In genomic region chr4:89055969-89056368, GRCm38 (mm10) we compare ENCODE assay signal across 26 mouse cellular contexts.
DNase-seq lines count a peak whose midpoint lies in the region; ATAC-seq lines count a peak whose summit lies in the region.
"Had no signal": no experiment of that assay in that cellular context is flagged by ENCODE, and none has a peak within 500 bp of the region (broad histone marks: within the 10 kb centered on the region; RNA-seq: fewer than 3 reads in every experiment).

No protein-coding gene starts in this region.

- WGBS in embryonic facial prominence, embryonic 14.5 days, result 72% methylated on average over 3 of the region's 3 CpGs
- 83% methylated on average over 3 of the region's 3 CpGs for WGBS in embryonic facial prominence, embryonic 10.5 days
- WGBS in heart, embryonic 12.5 days, result 85% methylated on average over 3 of the region's 3 CpGs

- no peak overlapping the region for H3K4me2 ChIP-seq in embryonic facial prominence, embryonic 14.5 days (ENCODE audit: low read depth, low read length)
- no peak overlapping the region for H3K4me2 ChIP-seq in heart, embryonic 12.5 days
- H3K4me2 ChIP-seq: forebrain, embryonic 12.5 days; hindbrain, embryonic 15.5 days; limb, embryonic 13.5 days; liver, embryonic 13.5 days; lung, embryonic 14.5 days; midbrain, embryonic 15.5 days had no signal

- H3K4me3 ChIP-seq in embryonic facial prominence, embryonic 14.5 days (ENCODE audit: low read depth, low read length), result no peak overlapping the region
- H3K4me3 ChIP-seq in embryonic facial prominence, embryonic 10.5 days, result no peak overlapping the region
- H3K4me3 ChIP-seq in heart, embryonic 12.5 days, result no peak overlapping the region
- H3K4me3 ChIP-seq: forebrain, embryonic 12.5 days; heart, adult 2 months; hindbrain, embryonic 15.5 days; limb, embryonic 13.5 days; liver, embryonic 13.5 days; midbrain, embryonic 15.5 days had no signal

- no peaks in the 10 kb centered on the region for H3K36me3 ChIP-seq in embryonic facial prominence, embryonic 14.5 days (ENCODE audit: control insufficient read depth, insufficient read depth, low read length)
- H3K36me3 ChIP-seq in embryonic facial prominence, embryonic 10.5 days (replicated peaks), result no peaks in the 10 kb centered on the region
- H3K36me3 ChIP-seq in heart, embryonic 12.5 days, result no peaks in the 10 kb centered on the region
- H3K36me3 ChIP-seq: forebrain, embryonic 12.5 days; G1E; hindbrain, embryonic 15.5 days; limb, embryonic 13.5 days; liver, embryonic 13.5 days; midbrain, embryonic 15.5 days had no signal

- peaks cover 2% of the 10 kb centered on the region for H3K4me1 ChIP-seq in embryonic facial prominence, embryonic 14.5 days (ENCODE audit: control insufficient read depth, insufficient read depth, low read length)
- peaks cover 6% of the 10 kb centered on the region; the same call in 1 of the 2 replicates for H3K4me1 ChIP-seq in embryonic facial prominence, embryonic 10.5 days
- H3K4me1 ChIP-seq in heart, embryonic 12.5 days (replicated peaks), result 0 out of 2 replicates have a peak, but pooled peaks cover 3% of the 10 kb centered on the region
- H3K4me1 ChIP-seq: forebrain, embryonic 12.5 days; hindbrain, embryonic 15.5 days; midbrain, embryonic 15.5 days had no signal

- ATAC-seq in embryonic facial prominence, embryonic 14.5 days (ENCODE audit: low read depth), result no peak
- ATAC-seq in common myeloid progenitor, adult 5-6 weeks (replicated peaks; ENCODE audit: low read depth, poor library complexity, severe bottlenecking), result peak; percentile 70
- peak; percentile 89 for ATAC-seq in megakaryocyte, adult 5-6 weeks (ENCODE audit: poor library complexity, severe bottlenecking)
- ATAC-seq in heart, embryonic 12.5 days (ENCODE audit: insufficient number of reproducible peaks, low FRiP score), result no peak
- ATAC-seq: activated CD4-positive, CD25-positive, alpha-beta regulatory T cell, adult 4 months; midbrain, embryonic 15.5 days had no signal

- DNase-seq in embryonic facial prominence, embryonic 14.5 days (ENCODE audit: low spot score), result peak; percentile 49
- DNase-seq in embryonic facial prominence, embryonic 10.5 days (ENCODE audit: low spot score), result no peak
- DNase-seq in left cerebral cortex, adult 11 months (ENCODE audit: low spot score), result no peak
- DNase-seq in heart, postnatal 25 days (ENCODE audit: low spot score), result no peak
- DNase-seq: adrenal gland, adult 8-10 months; cerebellum, adult 2 months; cerebellum, postnatal 25 days; gastrocnemius, postnatal 25 days; heart, adult 2 months; heart, postnatal 36 days; kidney, adult 2 months; liver, embryonic 13.5 days; lung, embryonic 14.5 days; right cerebral cortex, adult 18-20 months; right cerebral cortex, postnatal 4 days had no signal

- H3K27me3 ChIP-seq in embryonic facial prominence, embryonic 14.5 days (replicated peaks; ENCODE audit: control insufficient read depth, insufficient read depth, low read length), result no peaks in the 10 kb centered on the region
- no peaks in the 10 kb centered on the region for H3K27me3 ChIP-seq in embryonic facial prominence, embryonic 10.5 days (replicated peaks; ENCODE audit: low read depth, poor library complexity, severe bottlenecking)
- H3K27me3 ChIP-seq in heart, embryonic 12.5 days (replicated peaks), result no peaks in the 10 kb centered on the region
- H3K27me3 ChIP-seq: CH12.LX; forebrain, embryonic 12.5 days; hindbrain, embryonic 15.5 days; limb, embryonic 13.5 days; liver, embryonic 13.5 days; midbrain, embryonic 15.5 days had no signal

- H3K9ac ChIP-seq in embryonic facial prominence, embryonic 14.5 days (ENCODE audit: low read depth, low read length), result no peak overlapping the region
- no peak overlapping the region for H3K9ac ChIP-seq in heart, embryonic 12.5 days
- H3K9ac ChIP-seq: forebrain, embryonic 12.5 days; hindbrain, embryonic 15.5 days; limb, embryonic 13.5 days; liver, embryonic 13.5 days; lung, embryonic 14.5 days; midbrain, embryonic 15.5 days had no signal

- no peak overlapping the region for H3K27ac ChIP-seq in embryonic facial prominence, embryonic 14.5 days (replicated peaks; ENCODE audit: low read depth, low read length)
- no peak overlapping the region for H3K27ac ChIP-seq in embryonic facial prominence, embryonic 10.5 days (replicated peaks)
- H3K27ac ChIP-seq in heart, embryonic 12.5 days (ENCODE audit: poor library complexity, severe bottlenecking), result no peak overlapping the region
- H3K27ac ChIP-seq: forebrain, embryonic 12.5 days; heart, adult 2 months; hindbrain, embryonic 15.5 days; kidney, postnatal 0 days; limb, embryonic 13.5 days; liver, embryonic 13.5 days; midbrain, embryonic 15.5 days had no signal

- H3K9me3 ChIP-seq in embryonic facial prominence, embryonic 14.5 days (ENCODE audit: control insufficient read depth, low read length), result no peaks in the 10 kb centered on the region
- no peaks in the 10 kb centered on the region for H3K9me3 ChIP-seq in embryonic facial prominence, embryonic 10.5 days
- H3K9me3 ChIP-seq in heart, embryonic 12.5 days (replicated peaks), result no peaks in the 10 kb centered on the region
- H3K9me3 ChIP-seq: forebrain, embryonic 12.5 days; hindbrain, embryonic 15.5 days; limb, embryonic 13.5 days; liver, embryonic 13.5 days; midbrain, embryonic 15.5 days had no signal

- intact Hi-C loops in heart, postnatal 25 days (cut with DNase I), result no loop called here

Comparison
In these comparisons a context has a peak if more than half of its experiments do, and no peak if none do; other contexts are left out.
1. ATAC-seq: peak in common myeloid progenitor, adult 5-6 weeks (single experiment) and megakaryocyte, adult 5-6 weeks (single experiment); none in embryonic facial prominence, embryonic 14.5 days (single experiment) and heart, embryonic 12.5 days (single experiment).